Mouse (Mus musculus) MEL (cell line): ENCODE data around the gene Galntl6. TPM values are rescaled to one million over a fixed set of nuclear protein-coding genes. Genes with fewer than 3 reads are reported as not detected.

Experiments
- DNase-seq: peaks from one replicate; pipeline ENCODE4 v3.0.0; 2011; ENCODE audit warnings: low read depth, low spot score
- H3K27ac ChIP-seq: 2 replicates; pipeline ENCODE4 v1.5.1; 2012; ENCODE audit warnings: low read depth, mild to moderate bottlenecking, control low read depth, low read length, moderate library complexity; ENCODE audit not compliant: control insufficient read depth
- H3K27me3 ChIP-seq, 2 experiments: fragments of 150-350 bp in 1 of 2; sonication (generic) in 1 of 2; 2 replicates each; pipeline ENCODE4 v1.6.1; 2012; ENCODE audit warnings: low read length in 2 of 2, mild to moderate bottlenecking in 2 of 2, improper control_type of control experiment in 1 of 2, moderate library complexity in 1 of 2; ENCODE audit not compliant: insufficient read depth in 2 of 2, control insufficient read depth in 1 of 2
- H3K36me3 ChIP-seq, 2 experiments: 2 replicates each; pipeline ENCODE4 v1.6.1; 2012 to 2014; ENCODE audit warnings: low read length in 2 of 2, improper control_type of control experiment in 1 of 2, inconsistent platforms in 1 of 2, mild to moderate bottlenecking in 1 of 2; ENCODE audit not compliant: insufficient read depth in 2 of 2, control insufficient read depth in 1 of 2
- H3K4me1 ChIP-seq, 2 experiments: fragments of 150-350 bp in 1 of 2; sonication (generic) in 1 of 2; 2 replicates each; pipeline ENCODE4 v1.6.1; 2012; ENCODE audit warnings: low read length in 2 of 2, improper control_type of control experiment in 1 of 2, mild to moderate bottlenecking in 1 of 2; ENCODE audit not compliant: insufficient read depth in 2 of 2, control insufficient read depth in 1 of 2
- H3K4me3 ChIP-seq, 2 experiments: fragments of 150-350 bp in 1 of 2; sonication (generic) in 1 of 2; 2 replicates each; pipeline ENCODE4 v1.5.1; 2012; ENCODE audit warnings: low read depth in 2 of 2, low read length in 2 of 2, mild to moderate bottlenecking in 2 of 2, moderate library complexity in 2 of 2, control low read depth in 1 of 2, improper control_type of control experiment in 1 of 2; ENCODE audit not compliant: control insufficient read depth in 1 of 2, insufficient read depth in 1 of 2
- H3K79me2 ChIP-seq: 2 replicates; pipeline ENCODE4 v1.6.1; 2012; ENCODE audit warnings: mild to moderate bottlenecking, low read length, moderate library complexity; ENCODE audit not compliant: control insufficient read depth, poor library complexity, insufficient read depth
- H3K9ac ChIP-seq: 2 replicates; pipeline ENCODE4 v1.6.1; 2012; ENCODE audit warnings: low read depth, mild to moderate bottlenecking, control low read depth, low read length, moderate library complexity; ENCODE audit not compliant: control insufficient read depth, poor library complexity, severe bottlenecking
- H3K9me3 ChIP-seq: fragments of 150-350 bp; sonication (generic); replicated peaks from 2 replicates; pipeline ENCODE4 v1.6.1; 2012; ENCODE audit warnings: mild to moderate bottlenecking, low read length, improper control_type of control experiment, moderate library complexity; ENCODE audit not compliant: insufficient read depth
- CHD1 ChIP-seq: IDR thresholded peaks from 2 replicates; pipeline ENCODE4 v1.6.1; 2012; ENCODE audit warnings: low read depth, mild to moderate bottlenecking, inconsistent platforms, low read length, improper control_type of control experiment
- EP300 ChIP-seq, 2 experiments: IDR thresholded peaks; 2 replicates each; pipeline ENCODE4 v1.6.1; 2011; ENCODE audit warnings: improper control_type of control experiment in 2 of 2, low read length in 2 of 2, low read depth in 1 of 2, mild to moderate bottlenecking in 1 of 2
- GABPA ChIP-seq: IDR thresholded peaks from 2 replicates; pipeline ENCODE4 v1.6.1; 2012; ENCODE audit warnings: low read depth, mild to moderate bottlenecking, inconsistent platforms, low read length, improper control_type of control experiment, moderate library complexity
- HCFC1 ChIP-seq: IDR thresholded peaks from 2 replicates; pipeline ENCODE4 v1.6.1; 2012; ENCODE audit warnings: low read depth, mild to moderate bottlenecking, inconsistent platforms, low read length, improper control_type of control experiment, moderate library complexity
- JUND ChIP-seq: IDR thresholded peaks from 2 replicates; pipeline ENCODE4 v1.6.1; 2011; ENCODE audit warnings: low read depth, mild to moderate bottlenecking, improper control_type of control experiment, low read length
- KAT2A ChIP-seq: conservative IDR thresholded peaks from 2 replicates; pipeline ENCODE4 v1.6.1; 2012; ENCODE audit warnings: low read depth, low read length, improper control_type of control experiment, inconsistent platforms
- MAFK ChIP-seq: IDR thresholded peaks from 2 replicates; pipeline ENCODE4 v1.6.1; 2011; ENCODE audit warnings: low read depth, mild to moderate bottlenecking, low read length, improper control_type of control experiment, borderline replicate concordance
- MAX ChIP-seq: IDR thresholded peaks from 2 replicates; pipeline ENCODE4 v1.6.1; 2011; ENCODE audit warnings: low read length, improper control_type of control experiment
- MXI1 ChIP-seq: IDR thresholded peaks from 2 replicates; pipeline ENCODE4 v1.6.1; 2011; ENCODE audit warnings: mild to moderate bottlenecking, low read depth, low read length, improper control_type of control experiment
- MYC ChIP-seq: IDR thresholded peaks from 2 replicates; pipeline ENCODE4 v1.6.1; 2011; ENCODE audit warnings: low read depth, mild to moderate bottlenecking, low read length, improper control_type of control experiment, moderate library complexity
- NELFE ChIP-seq: IDR thresholded peaks from 2 replicates; pipeline ENCODE4 v1.6.1; 2011; ENCODE audit warnings: low read depth, low read length, improper control_type of control experiment
- NRF1 ChIP-seq: IDR thresholded peaks from 2 replicates; pipeline ENCODE4 v1.6.1; 2014; ENCODE audit warnings: low read depth, mild to moderate bottlenecking, inconsistent platforms, low read length, improper control_type of control experiment, moderate library complexity; ENCODE audit not compliant: poor library complexity, insufficient read depth, severe bottlenecking
- POLR2A ChIP-seq, 2 experiments: IDR thresholded peaks; 2 replicates each; pipeline ENCODE4 v1.6.1; 2011 to 2012; ENCODE audit warnings: low read length in 2 of 2, mild to moderate bottlenecking in 2 of 2, control low read depth in 1 of 2, improper control_type of control experiment in 1 of 2, low read depth in 1 of 2, moderate library complexity in 1 of 2; ENCODE audit not compliant: control insufficient read depth in 1 of 2, insufficient read depth in 1 of 2, poor library complexity in 1 of 2
- POLR2AphosphoS5 ChIP-seq: IDR thresholded peaks from 2 replicates; pipeline ENCODE4 v1.6.1; 2012; ENCODE audit warnings: low read depth, borderline replicate concordance, mild to moderate bottlenecking, inconsistent platforms, low read length, moderate library complexity, mixed read lengths
- RAD21 ChIP-seq: IDR thresholded peaks from 2 replicates; pipeline ENCODE4 v1.6.1; 2011; ENCODE audit warnings: mild to moderate bottlenecking, low read depth, low read length, improper control_type of control experiment
- SIN3A ChIP-seq: IDR thresholded peaks from 2 replicates; pipeline ENCODE4 v1.6.1; 2012; ENCODE audit warnings: low read length, improper control_type of control experiment, inconsistent platforms
- SMC3 ChIP-seq: IDR thresholded peaks from 2 replicates; pipeline ENCODE4 v1.6.1; 2011; ENCODE audit warnings: low read depth, low read length, improper control_type of control experiment
- TAL1 ChIP-seq: IDR thresholded peaks from 2 replicates; pipeline ENCODE4 v1.6.1; 2012; ENCODE audit warnings: mild to moderate bottlenecking, inconsistent platforms, low read length, moderate library complexity, mixed read lengths
- UBTF ChIP-seq: IDR thresholded peaks from 2 replicates; pipeline ENCODE4 v1.6.1; 2012; ENCODE audit warnings: low read depth, mild to moderate bottlenecking, inconsistent platforms, low read length, improper control_type of control experiment, moderate library complexity, borderline replicate concordance; ENCODE audit not compliant: insufficient read depth
- ZC3H11A ChIP-seq: IDR thresholded peaks from 2 replicates; pipeline ENCODE4 v1.6.1; 2012; ENCODE audit warnings: low read depth, mild to moderate bottlenecking, inconsistent platforms, low read length, improper control_type of control experiment
- ZKSCAN1 ChIP-seq: IDR thresholded peaks from 2 replicates; pipeline ENCODE4 v1.6.1; 2012; ENCODE audit warnings: low read depth, mild to moderate bottlenecking, inconsistent platforms, low read length, improper control_type of control experiment, moderate library complexity
- polyA plus RNA-seq, 2 experiments: library from polyadenylated mRNA; stranded (reverse) in 1 of 2; unstranded in 1 of 2; fragments of >175 nt in 1 of 2; fragments of >200 nt in 1 of 2; gene quantifications; 2 replicates each; pipeline versions ENCODE4 v1.2.1 to v1.2.4; 2012; ENCODE audit warnings: low replicate concordance in 2 of 2, low read depth in 1 of 2; ENCODE audit not compliant: insufficient read length in 2 of 2, insufficient read depth in 1 of 2, missing spikeins in 1 of 2
- total RNA-seq: library from RNA; depleted of rRNA; stranded (reverse); fragments of 300-350 nt; gene quantifications from 2 replicates; pipeline ENCODE4 v1.2.3, GENCODE M21; 2012

The Galntl6 gene
- total and polyA plus RNA-seq, 3 experiments = not detected

DNA sequence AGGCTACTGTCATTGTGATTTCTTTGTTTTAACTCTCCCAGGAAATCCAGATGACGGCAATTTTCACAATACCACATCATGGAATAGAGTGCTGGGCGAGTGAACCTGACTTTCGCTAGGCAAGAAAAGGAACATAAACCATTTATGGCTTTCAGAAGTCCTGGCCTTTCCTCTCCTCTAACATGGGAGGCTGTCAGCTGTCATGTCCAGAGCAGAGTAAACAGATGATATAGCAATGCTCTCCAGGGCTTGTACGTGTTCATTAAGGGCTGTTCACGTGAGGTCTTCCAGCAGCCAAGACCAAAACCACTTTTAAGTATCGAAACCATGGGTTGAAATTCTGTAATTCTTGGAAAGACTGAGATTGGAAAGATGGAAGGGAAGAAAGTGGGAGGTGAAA, 989.3 kb downstream of the Galntl6 start:
- Histone ChIP-seq H3K79me2 (no peaks in the 10 kb centered on the region), H3K36me3 (no peaks in the 10 kb centered on the region), H3K4me1 (no peaks in the 10 kb centered on the region), H3K27ac (no peak overlapping the region), H3K9ac (no peak overlapping the region), H3K9me3 (no peaks in the 10 kb centered on the region), H3K4me3 (no peak overlapping the region)
- TF ChIP-seq RAD21 (no peak), MXI1 (no peak), MAX (no peak), TAL1 (no peak), UBTF (no peak), JUND (no peak), SMC3 (no peak), ZKSCAN1 (no peak), SIN3A (no peak), ZC3H11A (no peak), KAT2A (no peak), POLR2AphosphoS5 (no peak)
- TF ChIP-seq, all 39 proteins: peak for 0
- H3K27me3 ChIP-seq = no peaks in the 10 kb centered on the region
- no peak for DNase-seq

DNA sequence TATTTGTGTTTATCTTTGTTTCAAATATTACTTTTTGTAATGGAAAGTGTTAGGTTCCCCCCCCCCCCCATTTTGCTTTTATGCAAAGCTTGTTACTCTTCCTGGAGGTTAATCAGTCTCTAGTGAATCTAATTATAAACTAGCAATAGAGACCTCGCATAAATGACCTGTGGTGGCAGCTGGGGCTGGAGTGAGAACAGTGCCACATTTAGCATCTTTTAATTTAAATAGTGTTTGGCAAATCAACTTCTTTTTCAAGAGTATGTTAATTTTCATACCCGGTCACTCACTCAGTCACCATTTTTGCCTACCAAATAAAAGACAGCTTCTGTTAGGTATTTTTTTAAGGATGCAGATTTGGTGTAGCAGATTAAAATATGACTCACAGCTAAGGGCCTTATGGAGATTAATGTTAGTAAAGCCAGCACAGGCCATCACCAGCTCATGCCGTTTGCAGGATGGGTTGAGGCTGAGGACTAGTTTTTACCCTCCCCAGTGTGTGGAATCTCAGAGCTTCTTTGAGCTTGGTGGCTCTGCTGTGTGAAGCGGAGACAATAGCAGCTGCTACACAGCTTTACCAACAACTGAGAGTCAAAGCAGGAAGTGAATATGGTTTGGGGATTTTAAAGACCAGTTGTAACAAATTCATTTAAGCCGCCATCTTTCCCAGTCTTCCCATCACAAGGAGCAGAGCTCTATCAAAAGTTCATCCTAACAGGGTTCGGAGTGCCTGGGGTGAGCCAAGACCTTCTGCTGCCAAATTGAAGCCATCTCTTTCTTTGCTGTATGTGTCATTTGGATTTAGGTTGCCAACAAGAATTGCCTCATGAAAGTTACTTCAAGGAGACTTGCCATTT, 990.0 kb downstream of the Galntl6 start:
- TF ChIP-seq CHD1 = no peak
- TF ChIP-seq EP300 (IDR thresholded peaks at IDR 0.05; ENCODE audit: low read depth in 1 of 2, low read length in 2 of 2) = no peak
- no peak for TF ChIP-seq HCFC1
- no peak for TF ChIP-seq MYC
- TF ChIP-seq NELFE = no peak
- no peak for TF ChIP-seq TAL1
- TF ChIP-seq SMC3 = no peak
- TF ChIP-seq POLR2A (IDR thresholded peaks at IDR 0.05; ENCODE audit: control insufficient read depth in 1 of 2, insufficient read depth in 1 of 2, low read depth in 1 of 2, low read length in 2 of 2, poor library complexity in 1 of 2) = no peak
- TF ChIP-seq GABPA = no peak
- no peak for TF ChIP-seq UBTF
- TF ChIP-seq SIN3A = no peak
- TF ChIP-seq NRF1 = no peak
- TF ChIP-seq MAFK = no peak
- no peak for TF ChIP-seq JUND
- Histone ChIP-seq H3K9ac (no peak overlapping the region), H3K4me1 (no peaks in the 10 kb centered on the region), H3K79me2 (no peaks in the 10 kb centered on the region), H3K27ac (no peak overlapping the region), H3K4me3 (no peak overlapping the region), H3K36me3 (no peaks in the 10 kb centered on the region), H3K9me3 (no peaks in the 10 kb centered on the region), H3K27me3 (no peaks in the 10 kb centered on the region)
- DNase-seq = no peak
